Mouse (Mus musculus) ES-E14 (cell line): Measurements from ENCODE around the gene Aaas.

Source experiments
- CHD2 ChIP-seq: IDR thresholded peaks from 2 replicates; pipeline ENCODE4 v1.6.1; 2014; ENCODE audit warnings: mild to moderate bottlenecking, low read depth, low read length, inconsistent platforms
- HCFC1 ChIP-seq: IDR thresholded peaks from 2 replicates; pipeline ENCODE4 v1.6.1; 2012; ENCODE audit warnings: low read length, inconsistent platforms, borderline replicate concordance; ENCODE audit not compliant: insufficient read depth
- MAFK ChIP-seq: IDR thresholded peaks from 2 replicates; pipeline ENCODE4 v1.6.1; 2014; ENCODE audit warnings: mild to moderate bottlenecking, low read depth, low read length, inconsistent platforms; ENCODE audit not compliant: insufficient read depth
- ZC3H11A ChIP-seq: IDR thresholded peaks from 2 replicates; pipeline ENCODE4 v1.6.1; 2012; ENCODE audit warnings: low read depth, mild to moderate bottlenecking, inconsistent platforms, low read length, borderline replicate concordance

GRCm38 (mm10) chr15:102350942-102351291 is 346 bp upstream of the Aaas start:
- TF ChIP-seq HCFC1 = no peak
- TF ChIP-seq MAFK = no peak
- no peak for TF ChIP-seq CHD2
- TF ChIP-seq ZC3H11A = no peak
